Mouse (Mus musculus) hematopoietic multipotent progenitor cell, adult 10-12 weeks (in vitro differentiated cells): ENCODE measurements around the gene Gm17374. TPM values are rescaled to one million over a fixed set of nuclear protein-coding genes. Genes with fewer than 3 reads are reported as not detected.

ENCODE experiments used
- polyA plus RNA-seq: library from polyadenylated mRNA; stranded (reverse); fragments of >175 nt; gene quantifications from 2 replicates; pipeline ENCODE4 v1.2.3, GENCODE M21; 2012; ENCODE audit warnings: low replicate concordance

Gene Gm17374
- not detected in 2 replicates for polyA plus RNA-seq

DNA sequence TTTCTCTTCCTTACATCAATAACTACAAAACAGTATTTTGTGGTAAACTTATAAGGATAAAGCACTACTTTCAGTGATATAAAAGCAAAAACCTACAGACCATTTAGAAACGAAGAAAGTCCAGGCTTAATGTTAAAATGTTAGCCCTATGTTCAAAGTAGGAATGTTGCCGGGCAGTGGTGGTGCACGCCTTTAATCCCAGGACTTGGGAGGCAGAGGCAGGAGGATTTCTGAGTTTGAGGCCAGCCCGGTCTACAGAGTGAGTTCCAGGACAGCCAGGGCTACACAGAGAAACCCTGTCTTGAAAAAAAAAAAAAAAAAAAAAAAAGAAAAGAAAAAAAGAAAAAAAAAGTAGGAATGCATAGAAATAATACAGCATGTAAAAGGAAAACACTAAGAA is at the start of gene Gm17374:
Gene Gm17374, plus strand, starts transcription at position 301 of the 400 bp plus-strand sequence.

DNA sequence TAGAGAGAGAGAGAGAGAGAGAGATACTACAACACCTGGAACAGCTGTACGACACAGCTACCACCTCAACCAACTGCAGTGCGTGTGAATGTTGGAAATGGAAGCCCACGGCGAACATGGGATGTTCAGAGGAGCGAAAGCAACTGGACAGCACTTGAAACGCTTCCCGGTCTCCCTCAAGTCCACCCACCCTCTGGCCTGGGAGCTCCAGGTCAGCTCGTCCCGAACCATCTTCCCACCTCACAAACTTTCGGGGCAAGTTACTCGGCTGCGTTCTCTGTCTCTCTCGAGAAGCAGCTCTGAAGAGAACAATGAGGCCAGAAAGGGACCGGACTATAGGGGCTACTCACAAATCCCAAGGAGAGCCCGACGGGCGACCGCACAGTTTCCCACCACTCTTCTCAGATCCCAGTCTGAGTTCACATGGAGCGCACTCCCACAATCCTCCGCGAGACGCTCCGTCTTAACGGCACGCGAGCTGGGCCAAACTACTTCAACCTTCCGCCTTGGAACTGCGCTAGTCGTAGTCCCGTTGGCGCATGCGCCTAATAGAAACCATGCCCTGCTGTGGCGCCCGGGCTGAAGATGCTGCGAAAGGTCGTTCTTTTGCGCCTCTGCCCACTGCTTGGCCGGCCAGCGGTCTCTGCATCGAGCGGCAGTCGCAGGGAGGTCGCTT is 18.4 kb downstream of the Gm17374 start, which contains the start of the genes Esf1 and Ndufaf5:
Gene Esf1, minus strand, starts transcription at position 438 of the 676 bp plus-strand sequence.
Gene Ndufaf5, plus strand, starts transcription at position 523 of the 676 bp plus-strand sequence.

Other genes starting within 250 kb of the Gm17374 start
- gene Tasp1, start 85.2 kb upstream of the Gm17374 start, polyA plus RNA-seq, result 0.82 and 0.89 TPM in 2 replicates
- 0.39 and 2.9 TPM in 2 replicates for gene Esf1, start 18.5 kb downstream of the Gm17374 start, polyA plus RNA-seq
- gene Ndufaf5, start 18.6 kb downstream of the Gm17374 start, polyA plus RNA-seq, result 12.3 and 14.7 TPM in 2 replicates
- not detected in 2 replicates for gene Sel1l2, start 237.7 kb downstream of the Gm17374 start, polyA plus RNA-seq
- 2.5 and 4.1 TPM in 2 replicates for gene Macrod2, start 243.3 kb downstream of the Gm17374 start, polyA plus RNA-seq